Mouse (Mus musculus) hematopoietic stem cell, adult 5-6 weeks (primary cell): ENCODE measurements around the gene Fam71f2. TPM values are rescaled to one million over a fixed set of nuclear protein-coding genes. Genes with fewer than 3 reads are reported as not detected.
A peak's percentile ranks its signal among the peaks of the same experiment; 100 is the strongest.

Experiments used
- ATAC-seq, 2 experiments: fragments of 125-278 bp in 1 of 2; replicated peaks in 1 of 2; 2 replicates each; pipeline ENCODE4 v1.8.0; 2016 to 2017; ENCODE audit warnings: inconsistent platforms in 2 of 2, mild to moderate bottlenecking in 2 of 2, moderate number of reproducible peaks in 2 of 2, low read depth in 1 of 2, moderate TSS enrichment in 1 of 2; ENCODE audit not compliant: low FRiP score in 2 of 2, poor library complexity in 2 of 2, severe bottlenecking in 2 of 2, insufficient read depth in 1 of 2, low TSS enrichment in 1 of 2
- total RNA-seq: library from RNA; stranded (forward); fragments of 172-1452, 232-1000 nt; gene quantifications from 2 replicates; pipeline ENCODE4 v1.2.3, GENCODE M21; 2017

The Fam71f2 gene
- total RNA-seq, 1 experiment from 2014 or later = not detected

- no peak for ATAC-seq
Measured at GRCm38 (mm10) chr6:29269006-29269668, 10.3 kb upstream of the Fam71f2 start.

- no peak for ATAC-seq
Measured at GRCm38 (mm10) chr6:29270961-29271360, 8.4 kb upstream of the Fam71f2 start.

- ATAC-seq = peak; percentile 96 to 97
Measured at GRCm38 (mm10) chr6:29272312-29273072, 6.9 kb upstream of the Fam71f2 start, which contains the start of gene Hilpda. Gene Hilpda, plus strand, starts transcription at chr6:29272488.

GRCm38 (mm10) chr6:29276746-29277145 lies 2.6 kb upstream of the Fam71f2 start:
- ATAC-seq = no peak

GRCm38 (mm10) chr6:29278513-29279267 lies 703 bp upstream of the Fam71f2 start:
- peak; percentile 62 to 71 for ATAC-seq

GRCm38 (mm10) chr6:29280671-29281070 lies 1.3 kb downstream of the Fam71f2 start:
- ATAC-seq = no peak

- ATAC-seq = no peak
Measured at GRCm38 (mm10) chr6:29286870-29287269, 7.5 kb downstream of the Fam71f2 start.

GRCm38 (mm10) chr6:29287481-29287880 lies 8.1 kb downstream of the Fam71f2 start:
- ATAC-seq = 0 out of 4 replicates have a peak, but pooled peaks of 1 of the 2 experiments have one; percentile 7

GRCm38 (mm10) chr6:29287944-29288343 lies 8.6 kb downstream of the Fam71f2 start:
- no peak for ATAC-seq

GRCm38 (mm10) chr6:29288651-29289050 lies 9.3 kb downstream of the Fam71f2 start:
- no peak for ATAC-seq

GRCm38 (mm10) chr6:29299112-29299511 lies 19.7 kb downstream of the Fam71f2 start:
- ATAC-seq = no peak

- no peak for ATAC-seq
Measured at GRCm38 (mm10) chr6:29303251-29303650, 23.9 kb downstream of the Fam71f2 start.

GRCm38 (mm10) chr6:29303726-29304125 lies 24.3 kb downstream of the Fam71f2 start:
- ATAC-seq = no peak

- no peak for ATAC-seq
Measured at GRCm38 (mm10) chr6:29305462-29305861, 26.1 kb downstream of the Fam71f2 start.

GRCm38 (mm10) chr6:29308846-29309605 lies 29.6 kb downstream of the Fam71f2 start:
- ATAC-seq = no peak

GRCm38 (mm10) chr6:29313690-29314202 lies 34.4 kb downstream of the Fam71f2 start:
- no peak for ATAC-seq

GRCm38 (mm10) chr6:29317286-29317685 lies 37.9 kb downstream of the Fam71f2 start:
- ATAC-seq = no peak
